Mouse (Mus musculus) heart, postnatal 10 days (tissue): Measurements from ENCODE around the gene Pard6b. TPM values are rescaled to one million over a fixed set of nuclear protein-coding genes. Genes with fewer than 3 reads are reported as not detected.

Experiments used
- DNase-seq, 2 experiments: peaks; one replicate each; pipeline ENCODE4 v3.0.0; 2021
- intact Hi-C: fragments of 180-260 bp; cut with DNase I; formaldehyde crosslinking; loops from one replicate; pipeline ENCODE4 v1.15.1; 2025
- total RNA-seq, 2 experiments: library from RNA; stranded (reverse); gene quantifications; 2 replicates each; pipeline ENCODE4 v1.2.3; 2021

Gene Pard6b
- total RNA-seq, 2 experiments from 2014 or later, result 3.4 to 4.9 TPM

DNA sequence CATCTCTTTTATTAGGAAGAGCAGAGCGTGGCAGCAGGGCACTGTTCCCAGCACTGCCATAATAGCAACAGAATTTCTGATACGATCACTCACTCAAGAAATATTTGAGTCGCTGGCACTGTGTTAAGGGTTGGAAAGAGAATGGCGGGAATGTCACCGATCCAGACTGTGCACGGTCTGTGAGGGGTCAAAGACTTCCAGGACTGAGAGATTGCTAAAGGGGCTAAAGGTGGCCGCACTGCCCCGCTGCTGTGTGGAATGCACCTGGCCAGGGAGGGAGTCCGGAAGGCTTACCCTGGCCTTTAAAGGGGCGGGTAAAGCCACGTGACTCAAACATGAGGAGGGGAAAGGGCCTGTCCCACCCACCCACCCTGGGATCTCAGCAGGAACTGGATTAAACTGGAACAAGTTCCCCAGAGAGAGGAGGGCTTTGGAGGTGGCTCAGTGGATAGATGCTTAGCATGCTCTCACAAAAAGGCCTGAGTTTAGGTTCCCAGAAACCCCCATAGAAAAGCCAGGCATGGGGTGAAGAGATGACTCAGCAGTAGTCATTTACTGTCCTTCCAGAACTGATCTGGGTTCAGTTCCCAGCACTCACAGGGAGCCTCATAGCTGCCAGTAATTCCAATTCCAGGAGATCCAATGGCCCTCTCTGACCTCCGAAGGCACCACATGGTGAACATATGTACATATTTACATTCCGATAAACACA, 22.2 kb upstream of the Pard6b start:
- intact Hi-C loops, result no loop called here
- peak in 1 of 2 experiments; percentile 20 for DNase-seq

DNA sequence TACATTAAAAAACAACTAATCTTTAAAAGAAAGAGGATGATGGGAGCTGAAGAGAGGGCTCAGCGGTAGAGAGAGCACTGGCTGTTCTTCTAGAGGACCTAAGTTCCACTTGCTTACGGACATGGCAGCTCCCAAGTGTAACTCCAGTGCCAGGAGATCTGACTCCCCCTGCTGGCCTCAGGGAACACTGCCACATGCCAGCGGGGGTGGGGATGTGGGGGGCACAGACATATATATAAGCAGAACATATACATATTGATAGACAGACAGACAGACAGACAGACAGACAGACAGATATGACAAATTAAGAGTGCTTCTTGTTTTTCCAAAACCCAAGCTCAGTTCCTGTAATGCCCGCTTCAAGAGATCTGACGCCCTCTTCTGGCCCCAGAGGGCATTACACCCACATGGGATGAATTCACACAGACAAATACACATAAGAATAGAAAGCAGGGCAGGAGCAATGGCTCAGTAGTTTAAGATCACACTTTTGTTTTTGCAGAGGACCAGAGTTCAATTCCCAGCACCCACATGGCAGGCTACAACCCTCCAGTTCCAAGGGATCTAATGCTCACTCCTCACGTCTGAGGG, 21.5 kb upstream of the Pard6b start:
- no peak for DNase-seq
- intact Hi-C loops, result no loop called here

DNA sequence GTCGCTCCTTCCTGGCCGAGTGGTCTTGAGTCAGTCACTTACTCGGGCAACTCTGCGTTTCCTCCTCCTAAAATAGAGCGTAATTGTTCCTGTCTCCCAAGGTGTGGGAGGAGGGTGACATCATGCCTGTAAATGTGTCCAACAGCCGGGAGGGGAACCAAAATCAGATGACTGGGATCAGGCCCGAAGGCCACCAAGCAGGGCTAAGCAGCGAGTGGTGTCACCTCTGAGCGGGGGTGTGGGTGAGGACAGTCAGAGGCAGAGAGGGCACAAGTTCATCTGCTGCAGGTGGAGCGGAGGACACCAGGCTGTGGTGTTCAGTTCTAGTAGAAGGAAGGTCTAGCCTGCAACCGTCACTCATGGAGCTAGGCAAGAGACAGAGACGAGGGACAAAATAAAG, 17.1 kb upstream of the Pard6b start:
- intact Hi-C loops, result no loop called here
- DNase-seq, result no peak

DNA sequence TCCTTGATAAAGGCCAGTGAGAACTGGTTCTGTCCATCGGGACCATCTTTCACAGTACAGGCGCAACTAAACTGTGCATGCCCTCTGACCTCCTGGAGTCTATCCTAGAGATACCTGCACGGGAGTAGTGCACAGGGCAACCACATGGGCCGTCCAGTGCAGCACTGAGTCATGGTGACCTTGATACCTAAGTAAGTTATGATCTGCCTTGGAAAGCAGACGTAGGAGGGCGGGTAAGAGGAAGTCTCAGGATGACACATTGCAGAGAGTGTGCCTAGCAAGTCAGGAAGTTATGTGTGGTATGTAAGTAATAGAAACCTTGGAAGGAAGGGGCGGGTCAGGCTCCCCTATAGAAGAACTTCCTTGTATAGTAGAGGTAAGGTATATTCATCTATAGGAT, 15.3 kb upstream of the Pard6b start:
- intact Hi-C loops, result no loop called here
- DNase-seq, result no peak

DNA sequence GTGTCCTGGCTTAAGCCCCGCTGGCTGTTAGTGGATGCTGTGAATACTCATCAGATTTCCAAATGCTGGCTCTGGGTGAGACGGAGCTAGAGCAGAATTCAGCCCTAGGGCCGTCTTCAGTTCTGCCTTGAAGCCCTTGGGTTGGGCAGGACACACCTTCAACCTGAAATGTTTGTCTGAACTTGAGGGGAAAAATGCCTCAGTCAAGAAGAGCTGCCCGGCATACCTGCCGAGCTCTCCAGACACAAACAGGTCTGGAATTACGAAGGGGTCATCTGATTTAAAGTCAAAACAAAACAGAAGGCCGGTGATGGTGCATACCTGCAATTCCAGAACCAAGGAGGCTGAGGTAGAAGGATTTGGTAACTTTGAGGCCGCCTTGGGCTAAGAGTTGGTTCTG, 14.0 kb upstream of the Pard6b start:
- intact Hi-C loops, result no loop called here
- DNase-seq, result no peak

DNA sequence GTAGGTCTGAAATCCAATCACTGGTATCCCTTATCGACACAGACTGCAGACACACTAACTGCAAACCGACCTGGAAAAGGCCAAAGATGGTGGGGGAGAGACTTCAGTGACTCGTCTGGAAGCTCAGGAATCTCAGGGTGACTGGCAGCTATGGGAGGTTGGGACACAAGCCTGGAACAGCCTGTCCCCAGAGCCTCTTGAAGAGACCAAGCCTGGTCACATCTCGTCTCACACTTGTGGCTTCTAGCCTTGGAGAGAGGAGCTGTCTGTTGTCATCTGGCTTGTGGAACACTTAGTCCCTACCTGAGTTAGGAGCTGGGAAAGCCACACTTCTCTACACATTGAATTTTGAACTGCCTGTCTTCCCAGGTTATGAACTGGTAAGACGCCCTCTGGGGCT, 10.4 kb upstream of the Pard6b start:
- no peak for DNase-seq
- intact Hi-C loops, result no loop called here

DNA sequence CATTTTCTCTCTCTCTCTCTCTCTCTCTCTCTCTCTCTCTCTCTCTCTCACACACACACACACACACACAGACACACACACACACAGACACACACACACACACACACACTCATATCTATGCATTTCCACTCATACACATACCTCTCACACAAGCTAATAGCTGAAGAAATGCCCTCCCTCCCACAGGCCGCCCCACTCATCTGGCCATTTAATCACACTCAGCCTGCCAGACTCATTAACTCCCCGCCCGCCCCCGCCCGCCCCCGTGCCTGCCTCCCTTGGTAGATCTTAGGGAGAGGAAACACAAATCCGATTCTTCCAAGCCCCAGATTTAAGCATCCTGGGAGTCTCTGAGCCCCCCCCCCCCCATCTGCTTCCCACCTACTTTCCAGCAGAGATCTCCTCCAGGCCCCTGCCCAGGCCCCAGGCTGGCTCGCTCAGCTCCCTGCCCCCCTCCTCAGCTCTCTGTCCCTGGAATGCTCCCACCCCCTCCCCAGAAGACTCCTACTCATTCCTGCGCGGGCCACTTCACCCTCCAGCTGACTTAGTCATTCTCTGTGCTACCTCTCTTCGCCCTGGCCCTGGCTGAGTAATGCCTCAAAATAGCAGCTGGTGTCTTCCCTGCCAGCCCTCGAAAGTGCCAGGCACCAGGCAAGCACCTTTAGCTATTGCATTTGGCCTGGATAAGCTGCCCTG, 8.2 kb upstream of the Pard6b start:
- intact Hi-C loops, result no loop called here
- peak; percentile 73 to 80 for DNase-seq

DNA sequence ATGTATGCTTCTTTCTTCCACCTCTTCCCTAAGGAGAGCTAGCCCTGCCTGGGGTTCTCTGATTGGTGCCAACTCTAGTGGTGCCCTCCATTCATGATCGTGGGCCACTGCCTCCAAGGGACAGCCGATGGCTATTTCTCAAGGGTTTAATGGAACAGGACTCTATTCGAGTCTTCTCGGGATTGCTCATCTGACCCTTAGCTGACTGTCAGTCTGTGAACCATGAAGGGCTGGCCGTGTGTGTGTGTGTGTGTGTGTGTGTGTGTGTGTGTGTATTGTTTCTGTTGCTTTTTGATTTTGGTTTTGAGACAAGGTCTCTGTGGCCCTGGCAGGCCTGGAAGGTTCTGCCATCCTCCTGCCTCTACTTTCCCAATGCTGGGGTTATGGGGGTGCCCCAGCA, 7.1 kb upstream of the Pard6b start:
- no peak for DNase-seq
- intact Hi-C loops, result no loop called here

DNA sequence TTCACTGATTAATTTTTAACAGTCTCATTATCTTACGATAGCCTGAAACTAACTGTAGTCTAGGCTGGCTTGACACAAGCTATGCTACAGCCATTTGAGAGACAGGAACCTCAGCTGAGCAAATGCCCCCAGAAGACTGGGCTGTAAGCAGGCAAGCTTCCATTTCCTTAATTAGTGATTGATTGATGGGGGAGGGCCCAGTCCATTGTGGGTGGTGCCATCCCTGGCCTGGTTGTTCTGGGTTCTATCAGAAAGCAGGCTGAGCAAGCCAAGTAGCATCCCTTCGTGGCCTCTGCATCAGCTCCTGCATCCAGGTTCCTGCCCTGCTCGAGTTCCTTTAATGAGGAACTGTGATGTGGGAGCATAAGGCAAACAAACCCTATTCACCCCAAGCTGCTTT, 6.3 kb upstream of the Pard6b start:
- intact Hi-C loops, result no loop called here

DNA sequence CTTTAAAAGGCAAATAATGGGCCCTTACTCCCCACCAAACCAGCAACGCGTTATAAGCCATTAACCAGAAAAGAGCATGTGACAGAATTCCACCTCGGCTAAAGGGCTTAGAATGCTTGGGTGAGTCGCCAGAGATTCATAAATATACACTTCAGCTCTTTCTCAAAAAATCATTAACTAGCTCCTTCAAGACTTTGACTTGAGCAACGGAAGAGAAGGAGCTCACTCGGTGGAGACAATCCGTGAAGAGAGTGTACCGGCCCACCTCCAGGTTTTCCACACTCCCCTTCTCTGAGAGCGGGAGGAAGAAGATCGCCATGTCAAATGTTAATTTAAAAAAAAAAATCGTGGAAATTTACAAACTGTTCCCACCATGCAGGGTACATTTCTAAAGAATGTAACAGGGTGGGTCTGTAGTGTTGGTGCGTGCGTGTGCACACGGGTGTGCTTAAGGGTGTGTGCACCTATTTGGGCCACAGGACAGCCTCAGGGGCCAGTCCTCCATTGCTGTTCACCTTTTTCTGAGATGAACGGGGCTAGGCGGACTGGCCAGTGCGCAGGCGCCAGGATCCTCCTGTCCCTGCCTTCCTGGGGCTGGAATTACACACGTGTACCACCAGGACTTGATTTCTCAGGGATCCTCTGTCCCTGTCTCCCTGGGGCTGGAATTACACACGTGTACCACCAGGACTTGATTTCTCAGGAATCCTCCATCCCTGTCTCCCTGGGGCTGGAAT, 3.8 kb upstream of the Pard6b start:
- intact Hi-C loops, result no loop called here
- no peak for DNase-seq

More for the DNA sequence above, 6.3 kb upstream of the Pard6b start:
- DNase-seq, result no peak

DNA sequence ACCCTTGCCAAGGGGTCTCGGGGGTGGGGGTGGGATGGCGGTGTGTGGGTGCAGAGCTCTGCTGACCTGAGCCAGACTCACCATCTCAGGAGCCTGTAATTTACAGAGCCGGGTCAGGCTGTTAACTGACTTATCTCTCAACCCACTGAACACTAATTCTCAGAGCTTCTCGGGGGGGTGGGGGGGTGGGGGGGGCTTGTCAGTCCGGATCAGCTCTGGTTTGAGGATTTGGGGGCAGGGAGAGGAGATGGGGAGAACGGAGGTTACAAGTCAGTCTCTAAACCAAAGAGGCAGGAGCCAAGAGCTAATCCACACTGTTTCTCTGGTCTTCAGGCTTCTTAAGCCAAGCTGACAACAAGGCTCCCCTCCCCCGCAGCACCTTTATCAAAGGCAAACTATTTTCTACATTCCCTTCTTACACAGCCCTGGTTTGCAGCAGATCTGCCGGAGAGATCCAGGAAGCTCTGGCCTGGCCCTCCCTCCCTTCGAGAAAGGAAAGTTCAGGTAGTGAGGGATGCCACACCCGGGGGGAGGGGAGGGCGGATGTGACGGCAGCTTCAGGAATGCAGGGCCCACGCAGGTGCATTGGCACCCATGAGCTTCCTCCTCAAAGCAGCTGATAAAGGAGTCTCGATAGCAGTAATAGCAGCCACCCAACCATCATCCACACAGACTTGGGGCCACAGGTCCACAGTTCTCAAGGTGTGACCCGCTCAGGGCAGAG, 2.5 kb upstream of the Pard6b start:
- intact Hi-C loops, result no loop called here
- DNase-seq, result no peak

DNA sequence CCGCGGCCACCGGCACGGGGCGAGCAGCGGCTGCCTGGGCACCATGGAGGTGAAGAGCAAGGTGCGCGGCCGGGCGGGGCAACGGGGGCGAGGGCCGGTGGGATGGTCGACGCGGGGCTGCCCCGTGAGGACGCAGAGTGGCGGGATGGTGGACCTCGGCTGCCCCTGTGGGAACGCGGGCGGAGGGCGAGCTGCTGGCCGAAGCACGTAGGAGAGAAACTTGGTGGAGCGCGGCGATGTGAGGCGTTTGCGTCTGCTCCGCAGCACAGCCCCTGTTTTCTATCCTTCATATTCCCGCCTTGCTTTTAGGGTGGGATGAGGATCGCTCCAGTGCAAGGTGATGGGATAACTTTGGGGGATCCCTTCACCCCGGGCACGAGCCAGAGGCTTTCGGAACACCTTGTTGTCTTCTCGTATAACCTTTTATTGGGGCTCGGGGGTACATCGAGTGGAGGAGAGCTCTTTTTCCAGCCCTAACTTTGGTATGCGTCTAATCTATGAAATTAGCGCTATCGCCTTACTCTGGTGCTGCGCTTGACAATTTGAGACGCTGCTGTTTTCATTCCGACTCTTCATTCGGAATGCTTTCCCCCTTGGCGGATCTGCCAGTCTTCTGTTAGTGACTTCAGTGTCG, 612 bp downstream of the Pard6b start:
- intact Hi-C loops, result loop anchor here (5.0 to 10.0 kb wide), 2 partner anchors 64 to 397 kb away; partner anchors contain the start of genes Cebpb and Tmem189
- DNase-seq, result peak in 1 of 2 experiments; percentile 31

DNA sequence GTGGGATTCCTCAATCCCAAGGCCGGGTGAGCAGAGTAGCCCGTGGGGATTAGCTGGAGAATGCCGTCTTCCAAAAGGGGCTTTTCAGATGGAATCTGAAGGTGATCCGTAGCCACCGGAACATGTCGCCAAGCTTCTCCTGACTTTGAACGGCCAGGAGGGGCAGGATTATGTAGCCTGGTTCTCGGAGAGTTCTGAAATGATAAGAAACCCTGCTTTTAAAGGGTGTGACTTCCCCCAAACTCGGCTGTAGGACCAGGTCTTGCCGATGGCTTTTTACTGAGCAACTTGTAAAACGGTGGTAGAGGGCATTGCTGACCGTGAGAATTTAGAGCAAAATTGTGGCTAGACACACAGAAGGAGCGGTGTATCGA, 1.1 kb downstream of the Pard6b start:
- DNase-seq, result no peak
- intact Hi-C loops, result loop anchor here (5.0 to 10.0 kb wide), 2 partner anchors 65 to 397 kb away; partner anchors contain the start of genes Cebpb and Tmem189

DNA sequence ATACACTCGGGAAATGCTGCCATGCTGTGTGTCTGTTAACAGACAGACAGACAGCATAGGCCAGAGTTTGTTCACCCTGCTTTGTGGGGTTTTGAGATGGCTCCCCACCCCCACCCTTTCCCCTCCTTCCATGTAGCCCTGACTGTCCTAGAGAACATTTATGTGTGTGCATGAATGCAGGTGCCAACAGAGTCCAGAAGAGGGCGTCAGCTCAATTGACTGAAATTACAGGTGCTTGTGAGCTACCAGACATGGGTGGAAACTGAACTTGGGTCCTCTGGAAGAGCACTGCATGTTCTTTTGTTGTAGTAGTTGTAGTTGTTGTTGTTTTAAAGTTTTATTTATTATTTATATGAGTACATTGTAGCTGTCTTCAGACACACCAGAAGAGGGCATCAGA, 2.8 kb downstream of the Pard6b start:
- no peak for DNase-seq
- intact Hi-C loops, result loop anchor here (5.0 to 10.0 kb wide), 2 partner anchors 66 to 399 kb away; partner anchors contain the start of genes Cebpb and Tmem189

DNA sequence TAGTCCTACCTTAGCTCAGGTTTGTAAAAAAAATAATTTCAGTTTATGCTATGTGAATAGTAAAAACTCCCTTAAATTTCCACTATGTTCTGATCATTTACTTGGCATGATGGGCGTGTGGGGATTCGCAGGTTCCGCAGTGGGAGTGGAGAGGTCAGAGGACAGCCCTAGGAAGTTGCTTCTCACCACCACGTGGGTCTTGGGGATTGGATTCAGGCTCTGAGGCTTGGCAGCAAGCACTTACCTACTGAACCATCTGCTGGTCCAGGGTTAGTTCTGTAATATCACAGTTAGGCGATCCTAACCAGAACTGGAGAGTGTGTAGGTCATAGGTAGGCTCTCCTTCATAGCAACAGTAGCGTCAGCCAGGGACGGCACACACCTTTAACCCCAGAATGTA, 3.4 kb downstream of the Pard6b start:
- intact Hi-C loops, result loop anchor here (5.0 to 10.0 kb wide), 2 partner anchors 67 to 399 kb away; partner anchors contain the start of genes Cebpb and Tmem189
- DNase-seq, result no peak

DNA sequence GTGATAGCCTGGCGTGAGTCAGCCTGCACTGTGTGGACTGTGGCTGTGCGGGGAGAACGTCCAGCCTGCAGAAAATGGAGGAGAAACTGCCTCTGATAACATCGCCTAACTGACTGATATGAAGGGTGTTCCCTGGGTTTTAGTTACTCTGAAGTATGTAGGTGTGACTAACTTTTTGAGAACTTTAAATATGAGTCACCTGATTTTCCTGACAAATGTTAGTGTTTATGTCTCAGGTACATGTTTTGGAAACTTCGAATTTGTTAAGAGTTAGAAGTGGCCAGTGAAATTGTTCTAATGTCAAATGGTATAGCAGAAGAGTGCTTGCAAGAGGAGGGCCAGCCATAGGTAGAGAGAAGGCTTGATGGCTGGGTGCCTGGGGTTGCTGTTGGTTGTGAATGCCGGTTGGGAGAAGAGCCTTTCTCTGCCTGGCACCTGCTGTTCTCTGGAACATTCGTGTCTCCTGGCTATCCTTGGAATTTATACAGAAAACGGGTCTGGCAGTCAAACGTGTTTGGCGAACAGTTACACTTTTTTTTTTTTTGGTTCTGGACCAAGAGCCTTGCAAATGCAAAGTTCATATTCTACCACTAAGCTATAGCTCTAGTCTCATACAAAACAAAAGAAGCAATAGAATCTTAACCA, 4.9 kb downstream of the Pard6b start:
- no peak for DNase-seq
- intact Hi-C loops, result loop anchor here (10.0 kb wide), 1 partner anchor 401 kb away; the partner anchor contains the start of genes Cebpb and Tmem189

DNA sequence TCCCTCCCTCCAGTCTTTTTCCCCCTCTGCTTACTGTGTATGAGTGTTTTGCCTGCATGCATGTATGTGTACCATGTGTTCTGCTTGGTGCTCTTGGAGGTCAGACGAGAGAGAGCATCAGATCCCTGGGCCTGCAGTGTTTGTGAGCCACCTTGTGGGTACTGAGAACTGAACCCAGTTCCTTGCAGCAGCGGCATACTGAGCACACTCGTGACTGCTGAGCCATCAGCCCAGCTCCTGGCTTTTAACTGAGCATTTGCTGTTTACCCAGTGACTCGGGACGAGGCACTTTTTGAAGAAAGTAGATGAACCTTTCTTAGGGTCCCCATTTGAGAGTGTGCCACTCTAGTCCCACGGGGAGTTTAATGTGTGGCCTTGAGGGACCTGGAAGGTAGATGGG, 5.5 kb downstream of the Pard6b start:
- intact Hi-C loops, result loop anchor here (10.0 kb wide), 1 partner anchor 402 kb away; the partner anchor contains the start of genes Cebpb and Tmem189
- DNase-seq, result no peak

DNA sequence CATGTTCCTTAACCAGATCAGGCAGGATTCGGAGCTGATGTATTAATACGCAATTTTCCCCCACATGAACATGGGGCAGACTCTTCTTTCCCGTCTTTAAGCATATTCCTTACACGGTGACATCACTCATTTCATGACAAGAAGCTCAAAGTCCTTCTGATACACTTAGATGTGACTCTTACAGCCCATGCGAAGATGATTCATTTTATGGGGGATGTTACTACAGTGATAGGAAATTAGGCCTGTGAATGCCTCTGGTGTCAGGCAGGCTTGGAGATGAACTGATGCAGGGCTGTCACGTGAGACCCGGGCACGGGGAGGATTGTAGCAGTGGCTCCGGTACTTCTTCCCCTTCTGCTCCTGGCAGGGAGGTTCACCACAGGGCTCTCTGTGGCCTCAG, 6.0 kb downstream of the Pard6b start:
- intact Hi-C loops, result loop anchor here (10.0 kb wide), 1 partner anchor 402 kb away; the partner anchor contains the start of genes Cebpb and Tmem189
- DNase-seq, result no peak

DNA sequence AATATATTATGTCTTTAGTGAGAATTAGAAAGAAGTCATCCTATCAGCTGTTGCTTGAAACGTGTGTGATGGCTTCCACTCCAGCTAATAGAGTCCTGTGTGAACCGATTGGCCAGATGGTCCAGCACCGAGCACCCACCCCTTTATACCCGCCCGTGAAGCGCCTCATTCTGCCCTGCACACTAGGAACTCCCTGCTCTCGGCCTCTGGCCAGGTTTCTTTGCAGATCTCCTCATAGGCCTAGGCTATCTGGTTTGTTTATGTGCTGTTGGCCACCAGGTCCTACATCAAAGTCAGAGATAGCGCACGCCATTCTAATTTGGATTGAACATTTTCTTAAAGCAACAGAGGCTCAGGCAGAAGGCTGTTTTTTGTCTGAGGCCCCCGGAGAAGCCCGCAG, 10.8 kb downstream of the Pard6b start:
- DNase-seq, result no peak
- intact Hi-C loops, result no loop called here
